ENCODE assay signal across 8 mouse cellular contexts in the genomic region with DNA sequence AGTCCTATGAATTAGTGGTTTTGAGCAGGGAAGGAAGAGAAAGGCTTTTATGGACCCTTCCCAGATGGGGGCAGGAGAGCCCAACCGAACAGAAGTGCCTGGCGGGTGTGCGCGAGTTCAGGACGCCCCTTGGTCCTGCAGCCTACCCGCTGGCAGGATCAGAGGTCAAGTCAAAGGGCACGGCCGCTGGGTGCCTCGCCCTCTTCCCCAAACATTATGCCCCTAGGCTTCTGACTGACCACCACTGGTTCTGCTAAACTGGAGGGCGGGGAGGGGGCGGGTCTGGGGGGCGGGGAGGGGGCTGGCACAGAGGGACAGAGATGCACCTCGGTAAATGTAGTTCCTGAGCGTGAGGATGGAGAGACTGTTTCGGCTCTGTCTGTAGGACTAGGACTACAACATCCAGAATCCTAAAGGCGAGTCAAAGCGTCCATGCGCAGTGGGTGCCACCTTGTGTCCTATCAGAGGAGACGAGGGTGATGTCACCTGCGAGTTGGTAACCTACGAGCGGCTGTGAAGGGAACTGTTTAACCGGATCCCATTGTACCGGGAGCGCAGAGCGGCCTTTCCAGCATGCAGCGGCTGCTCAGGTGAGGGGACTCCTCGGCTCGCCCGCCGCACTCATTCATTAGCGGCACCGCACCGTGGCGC. TPM values are rescaled to one million over a fixed set of nuclear protein-coding genes. Genes with fewer than 3 reads are reported as not detected.
A peak's percentile ranks its signal among the peaks of the same experiment; 100 is the strongest.
DNase-seq lines count a peak whose midpoint lies in the region; ATAC-seq and TF ChIP-seq lines count a peak whose summit lies in the region.

A gene (plus strand): TSS at position 472 of the 651 bp plus-strand sequence.

- H3K9ac ChIP-seq in hindbrain, embryonic 13.5 days, result peak within 1 kb of the TSS; percentile 98

- H3K4me3 ChIP-seq in hindbrain, embryonic 13.5 days, result peak within 1 kb of the TSS; percentile 83

- POLR2A ChIA-PET in Patski (lab: Charles Lee), result interaction anchor here (0.7 to 1.0 kb wide), 2 partner anchors 53 to 215 kb away, joined by 3 read pairs; no protein-coding TSS in a partner anchor

- H3K9me3 ChIP-seq in hindbrain, embryonic 13.5 days, result no peaks in the 10 kb centered on the region

- DNase-seq in Patski (ENCODE audit: low read depth, low spot score), result peak; percentile 92
- DNase-seq in cerebellum, postnatal 14 days, result peak; percentile 92 to 94
- peak; percentile 93 to 96 for DNase-seq in frontal cortex, postnatal 14 days (ENCODE audit: low spot score in 2 of 2)
- peak; percentile 81 to 89 for DNase-seq in layer of hippocampus, postnatal 25 days (ENCODE audit: extremely low spot score in 1 of 2, low spot score in 1 of 2)
- DNase-seq in lung, postnatal 25 days (ENCODE audit: low spot score), result peak; percentile 98
- DNase-seq in retina, embryonic 14.5 days (ENCODE audit: low spot score), result peak; percentile 98
- DNase-seq in thymus, postnatal 4 days, result peak; percentile 82

- 1% methylated on average over 35 of the region's 35 CpGs for WGBS in hindbrain, embryonic 13.5 days

- H3K36me3 ChIP-seq in hindbrain, embryonic 13.5 days, result no peaks in the 10 kb centered on the region

- ATAC-seq in Patski, result peak; percentile 94
- peak; percentile 100 for ATAC-seq in hindbrain, embryonic 13.5 days (ENCODE audit: low FRiP score)

- CTCF ChIA-PET in Patski (lab: Charles Lee), result no interaction called here

- in situ Hi-C loops in Patski (cut with MboI; ENCODE audit: low pct_unique_long_range_greater_than_20kb), result loop anchor here (5.0 kb wide), 1 partner anchor 57 kb away; no protein-coding TSS in a partner anchor

- H3K4me2 ChIP-seq in hindbrain, embryonic 13.5 days, result peak within 1 kb of the TSS; percentile 64

- peaks cover 31% of the 10 kb centered on the region for H3K4me1 ChIP-seq in hindbrain, embryonic 13.5 days (replicated peaks)

- H3K27me3 ChIP-seq in Patski, result peaks cover 27% of the 10 kb centered on the region
- H3K27me3 ChIP-seq in hindbrain, embryonic 13.5 days, result peaks cover 4% of the 10 kb centered on the region; the same call in 1 of the 2 replicates

- peak within 1 kb of the TSS; percentile 98 for H3K27ac ChIP-seq in hindbrain, embryonic 13.5 days

- no peak for TF ChIP-seq CTCF in Patski (IDR thresholded peaks at IDR 0.05)

RNA-seq across cellular contexts. Expression of the gene that starts here (rescaled TPM):
- 12.9 TPM for polyA plus RNA-seq in Patski (2021)
- 25.0 and 27.4 TPM in 2 replicates for polyA plus RNA-seq in hindbrain, embryonic 13.5 days (2015; fragmentation: Nextera tagmentation; extraction: Ambion mirVana)
- 10 to 100 TPM; 60.5 to 71.6 TPM for total RNA-seq in layer of hippocampus, postnatal 25 days (2021)

Comparison
In these comparisons a context has a peak if more than half of its experiments do, and no peak if none do; other contexts are left out.
1. Peak in every context shown above with its lines: DNase-seq, ATAC-seq, H3K4me3 ChIP-seq and H3K27ac ChIP-seq.